Comparison of ENCODE assay signal across 9 mouse cellular contexts in genomic region chr15:84715132-84715531, GRCm38 (mm10). TPM values are rescaled to one million over a fixed set of nuclear protein-coding genes. Genes with fewer than 3 reads are reported as not detected.
DNase-seq lines count a peak whose midpoint lies in the region; ATAC-seq and TF ChIP-seq lines count a peak whose summit lies in the region.
"Had no signal": no experiment of that assay in that cellular context is flagged by ENCODE, and none has a peak within 500 bp of the region (broad histone marks: within the 10 kb centered on the region; RNA-seq: fewer than 3 reads in every experiment).

No protein-coding gene starts in this region.

- TF ChIP-seq CTCF in kidney, postnatal 0 days (IDR thresholded peaks at IDR 0.05; ENCODE audit: low read depth) = no peak
- TF ChIP-seq CTCF in midbrain, postnatal 0 days (IDR thresholded peaks at IDR 0.05) = no peak

- no peaks in the 10 kb centered on the region for H3K27me3 ChIP-seq in kidney, postnatal 0 days (ENCODE audit: insufficient read depth, low read length)
- peaks cover 8% of the 10 kb centered on the region; the same call in 1 of the 2 replicates for H3K27me3 ChIP-seq in embryonic facial prominence, embryonic 14.5 days (replicated peaks; ENCODE audit: control insufficient read depth, insufficient read depth, low read length)
- H3K27me3 ChIP-seq in intestine, embryonic 15.5 days (replicated peaks) = no peaks in the 10 kb centered on the region
- peaks cover 7% of the 10 kb centered on the region for H3K27me3 ChIP-seq in midbrain, postnatal 0 days (ENCODE audit: insufficient read depth, low read length)

- ATAC-seq in kidney, postnatal 0 days (replicated peaks; ENCODE audit: low FRiP score, low read depth) = no peak
- ATAC-seq in embryonic facial prominence, embryonic 14.5 days (ENCODE audit: low read depth) = no peak; the same call in 1 of the 2 replicates
- no peak for ATAC-seq in intestine, embryonic 15.5 days
- ATAC-seq in midbrain, postnatal 0 days (ENCODE audit: low FRiP score) = no peak

- H3K9ac ChIP-seq in kidney, postnatal 0 days (ENCODE audit: low read depth, low read length) = peak overlapping the region; percentile 24; the same call in 1 of the 2 replicates
- H3K9ac ChIP-seq in embryonic facial prominence, embryonic 14.5 days (ENCODE audit: low read depth, low read length) = peak overlapping the region; percentile 55
- peak overlapping the region; percentile 40; the same call in 1 of the 2 replicates for H3K9ac ChIP-seq in intestine, embryonic 15.5 days
- H3K9ac ChIP-seq in midbrain, postnatal 0 days (replicated peaks; ENCODE audit: low read length, poor library complexity, severe bottlenecking) = no peak overlapping the region

- peak overlapping the region; percentile 92 for H3K27ac ChIP-seq in kidney, postnatal 0 days
- peak overlapping the region; percentile 77 for H3K27ac ChIP-seq in embryonic facial prominence, embryonic 14.5 days (replicated peaks; ENCODE audit: low read depth, low read length)
- H3K27ac ChIP-seq in intestine, embryonic 15.5 days = peak overlapping the region; percentile 85
- peak overlapping the region; percentile 39 for H3K27ac ChIP-seq in midbrain, postnatal 0 days (ENCODE audit: low read depth, low read length)

- peaks cover 17% of the 10 kb centered on the region; the same call in 1 of the 2 replicates for H3K4me1 ChIP-seq in kidney, postnatal 0 days (replicated peaks; ENCODE audit: insufficient read depth, low read length)
- H3K4me1 ChIP-seq in embryonic facial prominence, embryonic 14.5 days (ENCODE audit: control insufficient read depth, insufficient read depth, low read length) = peaks cover 12% of the 10 kb centered on the region
- peaks cover 25% of the 10 kb centered on the region for H3K4me1 ChIP-seq in intestine, embryonic 15.5 days (replicated peaks)
- H3K4me1 ChIP-seq in midbrain, postnatal 0 days (ENCODE audit: insufficient read depth, low read length) = no peaks in the 10 kb centered on the region

- H3K36me3 ChIP-seq in kidney, postnatal 0 days (ENCODE audit: insufficient read depth, low read length) = no peaks in the 10 kb centered on the region
- no peaks in the 10 kb centered on the region for H3K36me3 ChIP-seq in embryonic facial prominence, embryonic 14.5 days (ENCODE audit: control insufficient read depth, insufficient read depth, low read length)
- no peaks in the 10 kb centered on the region for H3K36me3 ChIP-seq in intestine, embryonic 15.5 days
- H3K36me3 ChIP-seq in midbrain, postnatal 0 days (ENCODE audit: insufficient read depth, low read length) = no peaks in the 10 kb centered on the region

- no peak for DNase-seq in kidney, postnatal 0 days (ENCODE audit: low spot score)
- DNase-seq in kidney, adult 8-10 months = no peak
- DNase-seq in embryonic facial prominence, embryonic 14.5 days (ENCODE audit: low spot score) = no peak
- no peak for DNase-seq in midbrain, postnatal 0 days (ENCODE audit: low spot score)
- DNase-seq in spleen, adult 18-20 months = no peak
- no peak for DNase-seq in T-cell, adult 2 months (ENCODE audit: low spot score)
- DNase-seq in adrenal gland, postnatal 4 days (ENCODE audit: low spot score in 2 of 2) = no peak
- DNase-seq: cerebellum, adult 8-10 months had no signal

- peak overlapping the region; percentile 45 for H3K4me2 ChIP-seq in kidney, postnatal 0 days (ENCODE audit: low read length)
- H3K4me2 ChIP-seq in embryonic facial prominence, embryonic 14.5 days (ENCODE audit: low read depth, low read length) = peak overlapping the region; percentile 53
- H3K4me2 ChIP-seq in intestine, embryonic 15.5 days (replicated peaks) = peak overlapping the region; percentile 55
- peak overlapping the region; percentile 43 for H3K4me2 ChIP-seq in midbrain, postnatal 0 days (ENCODE audit: low read depth, low read length, poor library complexity, severe bottlenecking)

- no peak overlapping the region for H3K4me3 ChIP-seq in kidney, postnatal 0 days (replicated peaks; ENCODE audit: low read depth, low read length)
- H3K4me3 ChIP-seq in embryonic facial prominence, embryonic 14.5 days (ENCODE audit: low read depth, low read length) = peak overlapping the region; percentile 13
- peak overlapping the region; percentile 14 for H3K4me3 ChIP-seq in intestine, embryonic 15.5 days (replicated peaks)
- peak overlapping the region; percentile 9; the same call in 1 of the 2 replicates for H3K4me3 ChIP-seq in midbrain, postnatal 0 days (ENCODE audit: low read depth, low read length)

- H3K9me3 ChIP-seq in kidney, postnatal 0 days (replicated peaks; ENCODE audit: low read length) = no peaks in the 10 kb centered on the region
- no peaks in the 10 kb centered on the region for H3K9me3 ChIP-seq in embryonic facial prominence, embryonic 14.5 days (ENCODE audit: control insufficient read depth, low read length)
- no peaks in the 10 kb centered on the region for H3K9me3 ChIP-seq in intestine, embryonic 15.5 days
- no peaks in the 10 kb centered on the region for H3K9me3 ChIP-seq in midbrain, postnatal 0 days (ENCODE audit: low read length)

- WGBS in kidney, postnatal 0 days = 35% methylated on average over 11 of the region's 11 CpGs
- WGBS in embryonic facial prominence, embryonic 14.5 days = 37% methylated on average over 11 of the region's 11 CpGs
- WGBS in intestine, embryonic 15.5 days = 25% methylated on average over 11 of the region's 11 CpGs
- WGBS in midbrain, postnatal 0 days = 38% methylated on average over 11 of the region's 11 CpGs

RNA-seq across cellular contexts. Expression of gene Arhgap8, which starts 4.7 kb away (rescaled TPM):
- polyA plus RNA-seq in kidney, postnatal 0 days (2015; fragmentation: Nextera tagmentation; extraction: Ambion mirVana) = 13.9 and 14.7 TPM in 2 replicates
- 3.1 and 4.6 TPM in 2 replicates for polyA plus RNA-seq in embryonic facial prominence, embryonic 14.5 days (2014; fragmentation: Nextera tagmentation; extraction: Ambion mirVana)
- polyA plus RNA-seq in intestine, embryonic 15.5 days (2015; fragmentation: Nextera tagmentation; extraction: Ambion mirVana) = 12.5 and 14.1 TPM in 2 replicates
- 0.44 and 0.61 TPM in 2 replicates for total RNA-seq in midbrain, postnatal 0 days (2014; rRNA removed)
- polyA plus RNA-seq in midbrain, postnatal 0 days (2015; fragmentation: Nextera tagmentation; extraction: Ambion mirVana) = 0.33 and 0.53 TPM in 2 replicates
- 1 to 10 TPM; 2.1 to 2.3 TPM for total RNA-seq in adrenal gland, postnatal 4 days (2021)

RNA-seq across cellular contexts. Expression of gene Prr5, which starts 45.7 kb away (rescaled TPM):
- polyA plus RNA-seq in kidney, postnatal 0 days (2015; fragmentation: Nextera tagmentation; extraction: Ambion mirVana) = 35.0 and 35.6 TPM in 2 replicates
- 26.4 and 31.8 TPM in 2 replicates for polyA plus RNA-seq in embryonic facial prominence, embryonic 14.5 days (2014; fragmentation: Nextera tagmentation; extraction: Ambion mirVana)
- polyA plus RNA-seq in intestine, embryonic 15.5 days (2015; fragmentation: Nextera tagmentation; extraction: Ambion mirVana) = 65.4 and 71.3 TPM in 2 replicates
- total RNA-seq in midbrain, postnatal 0 days (2014; rRNA removed) = 25.8 and 33.4 TPM in 2 replicates
- polyA plus RNA-seq in midbrain, postnatal 0 days (2015; fragmentation: Nextera tagmentation; extraction: Ambion mirVana) = 37.8 and 40.7 TPM in 2 replicates
- total RNA-seq in adrenal gland, postnatal 4 days (2021) = 10 to 100 TPM; 15.3 to 17.6 TPM

Comparison
In these comparisons a context has a peak if more than half of its experiments do, and no peak if none do; other contexts are left out.
1. H3K27ac ChIP-seq: peak in every context shown above with its lines; median percentile 92 in kidney, postnatal 0 days; 85 in intestine, embryonic 15.5 days; 77 in embryonic facial prominence, embryonic 14.5 days; 39 in midbrain, postnatal 0 days.